In the genomic region with DNA sequence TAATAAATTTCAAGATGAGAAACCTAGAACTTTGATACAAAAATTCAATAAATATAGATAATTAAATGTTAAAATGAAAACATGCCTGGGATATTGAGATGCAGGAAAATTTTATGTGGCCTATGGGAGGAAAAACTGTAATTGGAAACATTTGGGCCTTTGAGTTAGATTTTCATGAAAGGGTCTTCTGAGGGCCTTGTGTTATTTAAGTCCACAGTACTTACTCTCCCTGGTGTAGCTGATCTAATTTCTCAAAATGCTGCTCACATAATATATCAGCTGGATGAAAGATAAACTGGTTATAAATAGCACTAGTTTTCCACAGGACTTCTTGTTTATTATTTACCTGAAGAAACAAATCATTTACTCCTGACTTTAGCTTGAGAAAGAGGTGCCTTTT, we compare ENCODE assay signal across 22 mouse cellular contexts.
DNase-seq lines count a peak whose midpoint lies in the region; ATAC-seq lines count a peak whose summit lies in the region.
"Had no signal": no experiment of that assay in that cellular context is flagged by ENCODE, and none has a peak within 500 bp of the region (broad histone marks: within the 10 kb centered on the region; RNA-seq: fewer than 3 reads in every experiment).

No protein-coding gene starts in this region.

- no peak overlapping the region for H3K27ac ChIP-seq in embryonic facial prominence, embryonic 11.5 days (replicated peaks; ENCODE audit: low read depth, low read length)
- no peak overlapping the region for H3K27ac ChIP-seq in embryonic facial prominence, embryonic 10.5 days (replicated peaks)
- H3K27ac ChIP-seq in kidney, embryonic 15.5 days = no peak overlapping the region
- H3K27ac ChIP-seq: embryonic facial prominence, embryonic 13.5 days; embryonic facial prominence, embryonic 15.5 days; forebrain, embryonic 10.5 days; forebrain, embryonic 12.5 days had no signal

- no peaks in the 10 kb centered on the region for H3K4me1 ChIP-seq in embryonic facial prominence, embryonic 11.5 days (ENCODE audit: control insufficient read depth, insufficient read depth, low read length)
- no peaks in the 10 kb centered on the region for H3K4me1 ChIP-seq in embryonic facial prominence, embryonic 10.5 days
- no peaks in the 10 kb centered on the region for H3K4me1 ChIP-seq in kidney, embryonic 15.5 days
- H3K4me1 ChIP-seq: embryonic facial prominence, embryonic 13.5 days; embryonic facial prominence, embryonic 15.5 days; forebrain, embryonic 10.5 days; forebrain, embryonic 12.5 days had no signal

- H3K9ac ChIP-seq in embryonic facial prominence, embryonic 11.5 days (replicated peaks; ENCODE audit: low read length) = no peak overlapping the region
- H3K9ac ChIP-seq in kidney, embryonic 15.5 days = no peak overlapping the region
- H3K9ac ChIP-seq: embryonic facial prominence, embryonic 13.5 days; embryonic facial prominence, embryonic 15.5 days; forebrain, embryonic 12.5 days had no signal

- no peaks in the 10 kb centered on the region for H3K9me3 ChIP-seq in embryonic facial prominence, embryonic 11.5 days (replicated peaks; ENCODE audit: control insufficient read depth, low read length)
- H3K9me3 ChIP-seq in embryonic facial prominence, embryonic 10.5 days = no peaks in the 10 kb centered on the region
- no peaks in the 10 kb centered on the region for H3K9me3 ChIP-seq in kidney, embryonic 15.5 days (replicated peaks)
- H3K9me3 ChIP-seq: embryonic facial prominence, embryonic 13.5 days; embryonic facial prominence, embryonic 15.5 days; forebrain, embryonic 10.5 days; forebrain, embryonic 12.5 days had no signal

- no peak overlapping the region for H3K4me2 ChIP-seq in embryonic facial prominence, embryonic 11.5 days (ENCODE audit: low read depth, low read length)
- no peak overlapping the region for H3K4me2 ChIP-seq in kidney, embryonic 15.5 days
- H3K4me2 ChIP-seq: embryonic facial prominence, embryonic 13.5 days; embryonic facial prominence, embryonic 15.5 days; forebrain, embryonic 12.5 days had no signal

- DNase-seq in embryonic facial prominence, embryonic 11.5 days (ENCODE audit: low spot score) = peak; percentile 26
- no peak for DNase-seq in embryonic facial prominence, embryonic 10.5 days (ENCODE audit: low spot score)
- DNase-seq in forelimb bud, embryonic 11.5 days (ENCODE audit: low read depth, low spot score) = peak; percentile 53
- peak; percentile 28 for DNase-seq in hindlimb bud, embryonic 11.5 days (ENCODE audit: extremely low spot score, low read depth, low spot score)
- DNase-seq in liver = no peak
- DNase-seq: adrenal gland, adult 2 months; adrenal gland, postnatal 10 days; adrenal gland, postnatal 25 days; cerebellum, adult 11 months; cerebellum, adult 18-20 months; cerebellum, adult 8-10 months; cerebellum, adult 9-11 months; cerebellum, postnatal 14 days; cerebellum, postnatal 36 days had no signal

- ATAC-seq in embryonic facial prominence, embryonic 11.5 days (replicated peaks; ENCODE audit: insufficient number of reproducible peaks, low FRiP score, low TSS enrichment, low read depth) = no peak
- no peak for ATAC-seq in kidney, embryonic 15.5 days (replicated peaks; ENCODE audit: low FRiP score)
- ATAC-seq: forebrain, embryonic 14.5 days; forebrain, embryonic 16.5 days had no signal

- no peaks in the 10 kb centered on the region for H3K36me3 ChIP-seq in embryonic facial prominence, embryonic 11.5 days (replicated peaks; ENCODE audit: control insufficient read depth, insufficient read depth, low read depth, low read length)
- H3K36me3 ChIP-seq in embryonic facial prominence, embryonic 10.5 days (replicated peaks) = no peaks in the 10 kb centered on the region
- H3K36me3 ChIP-seq in kidney, embryonic 15.5 days = no peaks in the 10 kb centered on the region
- H3K36me3 ChIP-seq: embryonic facial prominence, embryonic 13.5 days; embryonic facial prominence, embryonic 15.5 days; forebrain, embryonic 10.5 days; forebrain, embryonic 12.5 days had no signal

- no peaks in the 10 kb centered on the region for H3K27me3 ChIP-seq in embryonic facial prominence, embryonic 11.5 days (ENCODE audit: control insufficient read depth, insufficient read depth, low read length)
- H3K27me3 ChIP-seq in embryonic facial prominence, embryonic 10.5 days (replicated peaks; ENCODE audit: low read depth, poor library complexity, severe bottlenecking) = no peaks in the 10 kb centered on the region
- H3K27me3 ChIP-seq in kidney, embryonic 15.5 days = no peaks in the 10 kb centered on the region
- H3K27me3 ChIP-seq: embryonic facial prominence, embryonic 13.5 days; embryonic facial prominence, embryonic 15.5 days; forebrain, embryonic 12.5 days had no signal

- no peak overlapping the region for H3K4me3 ChIP-seq in embryonic facial prominence, embryonic 11.5 days (ENCODE audit: low read depth, low read length)
- no peak overlapping the region for H3K4me3 ChIP-seq in embryonic facial prominence, embryonic 10.5 days
- H3K4me3 ChIP-seq in kidney, embryonic 15.5 days (replicated peaks) = no peak overlapping the region
- H3K4me3 ChIP-seq: embryonic facial prominence, embryonic 13.5 days; embryonic facial prominence, embryonic 15.5 days; erythroblast, embryonic 14.5 days; forebrain, embryonic 10.5 days; forebrain, embryonic 12.5 days had no signal

Comparison
In these comparisons a context has a peak if more than half of its experiments do, and no peak if none do; other contexts are left out.
1. DNase-seq: peak in embryonic facial prominence, embryonic 11.5 days (single experiment), forelimb bud, embryonic 11.5 days (single experiment) and hindlimb bud, embryonic 11.5 days (single experiment); none in embryonic facial prominence, embryonic 10.5 days (single experiment) and liver (single experiment).